Mouse (Mus musculus) CH12.LX (cell line): ENCODE data around the gene Btbd1. TPM values are rescaled to one million over a fixed set of nuclear protein-coding genes. Genes with fewer than 3 reads are reported as not detected.

Experiments
- DNase-seq: peaks from one replicate; pipeline ENCODE4 v3.0.0-alpha.2; 2013; ENCODE audit errors: extremely low read depth
- H3K27ac ChIP-seq: 2 replicates; pipeline ENCODE4 v1.5.1; 2012; ENCODE audit warnings: low read depth, mild to moderate bottlenecking, control low read depth, moderate library complexity; ENCODE audit not compliant: insufficient read depth
- H3K27me3 ChIP-seq: replicated peaks from 2 replicates; pipeline ENCODE3; 2012; ENCODE audit warnings: inconsistent platforms
- H3K36me3 ChIP-seq, 2 experiments: replicated peaks in 1 of 2; 2 replicates each; pipeline versions ENCODE3 to v1.6.1; 2012; ENCODE audit warnings: inconsistent platforms in 1 of 2, low read length in 1 of 2, mild to moderate bottlenecking in 1 of 2, mixed read lengths in 1 of 2, moderate library complexity in 1 of 2; ENCODE audit not compliant: control insufficient read depth in 1 of 2, insufficient read depth in 1 of 2
- H3K4me1 ChIP-seq, 2 experiments: 2 replicates each; pipeline ENCODE4 v1.6.1; 2012; ENCODE audit warnings: inconsistent platforms in 1 of 2, moderate library complexity in 1 of 2; ENCODE audit not compliant: insufficient read depth in 2 of 2, control insufficient read depth in 1 of 2
- H3K4me2 ChIP-seq: 2 replicates; pipeline ENCODE4 v1.6.1; 2012; ENCODE audit warnings: low read depth, mild to moderate bottlenecking, control low read depth; ENCODE audit not compliant: poor library complexity, insufficient read depth, severe bottlenecking
- H3K4me3 ChIP-seq, 3 experiments: fragments of 150-350 bp in 1 of 3; sonication (generic) in 1 of 3; replicated peaks in 1 of 3; 2 replicates each; pipeline versions ENCODE3 to v1.5.1; 2011 to 2012; ENCODE audit warnings: low read depth in 2 of 3, low read length in 2 of 3, mild to moderate bottlenecking in 2 of 3, moderate library complexity in 2 of 3, control low read depth in 1 of 3, improper control_type of control experiment in 1 of 3, inconsistent platforms in 1 of 3, mixed read lengths in 1 of 3; ENCODE audit not compliant: poor library complexity in 1 of 3
- H3K79me2 ChIP-seq: replicated peaks from 2 replicates; pipeline ENCODE4 v1.6.1; 2012; ENCODE audit warnings: mild to moderate bottlenecking, moderate library complexity; ENCODE audit not compliant: control insufficient read depth, poor library complexity, insufficient read depth, severe bottlenecking; ENCODE audit errors: extremely low read depth
- H3K9ac ChIP-seq: 2 replicates; pipeline ENCODE4 v1.6.1; 2012; ENCODE audit warnings: low read depth, mild to moderate bottlenecking, control low read depth, moderate library complexity; ENCODE audit not compliant: insufficient read depth
- H3K9me3 ChIP-seq: replicated peaks from 2 replicates; pipeline ENCODE3; 2012; ENCODE audit warnings: low read length, inconsistent platforms, mixed read lengths
- BHLHE40 ChIP-seq: IDR thresholded peaks from 2 replicates; pipeline ENCODE4 v1.6.1; 2011; ENCODE audit warnings: mild to moderate bottlenecking, low read depth, low read length, improper control_type of control experiment
- CHD2 ChIP-seq: IDR thresholded peaks from 2 replicates; pipeline ENCODE4 v1.6.1; 2011; ENCODE audit warnings: low read length, improper control_type of control experiment
- CTCF ChIP-seq, 2 experiments: IDR thresholded peaks in 1 of 2; conservative IDR thresholded peaks in 1 of 2; 2 replicates each; pipeline ENCODE4 v1.5.1; 2011 to 2012; ENCODE audit warnings: low read depth in 2 of 2, low read length in 2 of 2, improper control_type of control experiment in 1 of 2, inconsistent platforms in 1 of 2, mild to moderate bottlenecking in 1 of 2, moderate library complexity in 1 of 2
- E2F4 ChIP-seq: IDR thresholded peaks from 2 replicates; pipeline ENCODE4 v1.6.1; 2011; ENCODE audit warnings: low read depth, low read length, improper control_type of control experiment; ENCODE audit not compliant: insufficient replicate concordance
- ELF1 ChIP-seq: IDR thresholded peaks from 2 replicates; pipeline ENCODE4 v1.6.1; 2014; ENCODE audit warnings: low read depth, mild to moderate bottlenecking, inconsistent platforms, low read length, improper control_type of control experiment
- EP300 ChIP-seq: IDR thresholded peaks from 2 replicates; pipeline ENCODE4 v1.6.1; 2011; ENCODE audit warnings: low read length, improper control_type of control experiment
- ETS1 ChIP-seq: conservative IDR thresholded peaks from 2 replicates; pipeline ENCODE4 v1.6.1; 2012; ENCODE audit warnings: low read depth, mild to moderate bottlenecking, inconsistent platforms, low read length, improper control_type of control experiment, moderate library complexity
- HCFC1 ChIP-seq: IDR thresholded peaks from 2 replicates; pipeline ENCODE4 v1.6.1; 2012; ENCODE audit warnings: low read depth, mild to moderate bottlenecking, inconsistent platforms, low read length, improper control_type of control experiment
- IRF4 ChIP-seq: IDR thresholded peaks from 2 replicates; pipeline ENCODE4 v1.6.1; 2014; ENCODE audit warnings: low read depth, mild to moderate bottlenecking, inconsistent platforms, low read length, improper control_type of control experiment
- KAT2A ChIP-seq: IDR thresholded peaks from 2 replicates; pipeline ENCODE4 v1.6.1; 2012; ENCODE audit warnings: low read length, improper control_type of control experiment, inconsistent platforms; ENCODE audit not compliant: insufficient replicate concordance
- MAFK ChIP-seq: IDR thresholded peaks from 2 replicates; pipeline ENCODE4 v1.6.1; 2011; ENCODE audit warnings: low read length, improper control_type of control experiment; ENCODE audit not compliant: insufficient replicate concordance
- MAX ChIP-seq: IDR thresholded peaks from 2 replicates; pipeline ENCODE4 v1.6.1; 2011; ENCODE audit warnings: low read length, improper control_type of control experiment
- MEF2A ChIP-seq: IDR thresholded peaks from 2 replicates; pipeline ENCODE4 v1.6.1; 2014; ENCODE audit warnings: low read depth, mild to moderate bottlenecking, inconsistent platforms, low read length, improper control_type of control experiment, borderline replicate concordance
- NELFE ChIP-seq: IDR thresholded peaks from 2 replicates; pipeline ENCODE4 v1.6.1; 2011; ENCODE audit warnings: low read depth, low read length, improper control_type of control experiment
- NRF1 ChIP-seq: IDR thresholded peaks from 2 replicates; pipeline ENCODE4 v1.6.1; 2014; ENCODE audit warnings: low read depth, mild to moderate bottlenecking, inconsistent platforms, low read length, improper control_type of control experiment, moderate library complexity
- PAX5 ChIP-seq: IDR thresholded peaks from 2 replicates; pipeline ENCODE4 v1.6.1; 2012; ENCODE audit warnings: low read length, inconsistent platforms, mixed read lengths
- POLR2A ChIP-seq: IDR thresholded peaks from 2 replicates; pipeline ENCODE4 v1.6.1; 2011; ENCODE audit warnings: low read depth, mild to moderate bottlenecking, improper control_type of control experiment, low read length
- POLR2AphosphoS2 ChIP-seq: IDR thresholded peaks from 2 replicates; pipeline ENCODE4 v1.6.1; 2011; ENCODE audit warnings: low read depth, low read length, improper control_type of control experiment
- RAD21 ChIP-seq: IDR thresholded peaks from 2 replicates; pipeline ENCODE4 v1.6.1; 2011; ENCODE audit warnings: low read depth, mild to moderate bottlenecking, low read length, improper control_type of control experiment, moderate library complexity
- SMC3 ChIP-seq: IDR thresholded peaks from 2 replicates; pipeline ENCODE4 v1.6.1; 2011; ENCODE audit warnings: low read depth, low read length, improper control_type of control experiment
- TCF12 ChIP-seq: IDR thresholded peaks from 2 replicates; pipeline ENCODE4 v1.6.1; 2014; ENCODE audit warnings: low read depth, mild to moderate bottlenecking, inconsistent platforms, low read length, improper control_type of control experiment
- UBTF ChIP-seq: IDR thresholded peaks from 2 replicates; pipeline ENCODE4 v1.6.1; 2012; ENCODE audit warnings: low read depth, mild to moderate bottlenecking, inconsistent platforms, low read length, improper control_type of control experiment, moderate library complexity
- USF1 ChIP-seq: IDR thresholded peaks from 2 replicates; pipeline ENCODE4 v1.6.1; 2014; ENCODE audit warnings: low read depth, mild to moderate bottlenecking, inconsistent platforms, low read length, improper control_type of control experiment
- ZC3H11A ChIP-seq: IDR thresholded peaks from 2 replicates; pipeline ENCODE4 v1.6.1; 2012; ENCODE audit warnings: low read depth, mild to moderate bottlenecking, inconsistent platforms, low read length, improper control_type of control experiment
- ZKSCAN1 ChIP-seq: IDR thresholded peaks from 2 replicates; pipeline ENCODE4 v1.6.1; 2012; ENCODE audit warnings: low read depth, inconsistent platforms, low read length, improper control_type of control experiment, borderline replicate concordance
- ZNF384 ChIP-seq: IDR thresholded peaks from 2 replicates; pipeline ENCODE4 v1.6.1; 2012; ENCODE audit warnings: low read depth, low read length, improper control_type of control experiment, inconsistent platforms
- dilution Hi-C: fragments of 300-500 bp; cut with MboI; formaldehyde crosslinking; loops from 2 replicates; pipeline ENCODE4 v1.14.3; 2020; ENCODE audit warnings: low sequenced_read_pairs; ENCODE audit not compliant: extremely low pct_unique_long_range_greater_than_20kb, extremely low pct_ligation_motif_present
- in situ Hi-C: fragments of 300-500 bp; cut with MboI; formaldehyde crosslinking; loops from 3 replicates; pipeline ENCODE4 v1.14.3; 2019; ENCODE audit warnings: low sequenced_read_pairs, low pct_ligation_motif_present, low pct_unique_long_range_greater_than_20kb, mixed read lengths
- polyA plus RNA-seq: library from polyadenylated mRNA; unstranded; fragments of >175 nt; gene quantifications from 2 replicates; pipeline ENCODE4 v1.2.1, GENCODE M21; 2012; ENCODE audit warnings: low read depth; ENCODE audit not compliant: insufficient read length
- total RNA-seq, 2 experiments: library from RNA; depleted of rRNA; stranded (reverse); fragments of 300-350 nt in 1 of 2; fragments of >200 nt in 1 of 2; gene quantifications; 2 replicates each; pipeline ENCODE4 v1.2.3; 2012 to 2014

Gene Btbd1
- total and polyA plus RNA-seq, 3 experiments: 45.8 to 88.8 (median 67.1) TPM

GRCm38 (mm10) chr7:81744145-81744544 is 85.1 kb downstream of the Btbd1 start:
- dilution Hi-C loops: no loop called here

More at GRCm38 (mm10) chr7:81744145-81744544, 85.1 kb downstream of the Btbd1 start:
- no peak overlapping the region for H3K4me2 ChIP-seq
- no peak overlapping the region for H3K9ac ChIP-seq
- no peaks in the 10 kb centered on the region for H3K79me2 ChIP-seq
- TF ChIP-seq ZNF384 (no peak), RAD21 (peak; percentile 75), ZC3H11A (0 out of 2 replicates have a peak, but pooled peaks have one; percentile 11), UBTF (no peak), CHD2 (no peak), ZKSCAN1 (no peak), USF1 (no peak), CTCF (conservative IDR thresholded peaks at IDR 0.05 in 1 of 2, IDR thresholded peaks at IDR 0.05 in 1 of 2; ENCODE audit: low read depth in 2 of 2, low read length in 2 of 2) (peak in 1 of 2 experiments; percentile 71; a peak in 2 of 4 replicates), TCF12 (no peak), BHLHE40 (no peak), POLR2AphosphoS2 (no peak), ETS1 (no peak), PAX5 (no peak), HCFC1 (no peak), KAT2A (no peak), SMC3 (peak; percentile 69), EP300 (no peak), IRF4 (no peak), POLR2A (no peak), ELF1 (no peak), E2F4 (no peak), NRF1 (no peak), MEF2A (no peak), MAFK (no peak), MAX (no peak), NELFE (no peak)
- H3K27me3 ChIP-seq: no peaks in the 10 kb centered on the region
- H3K4me1 ChIP-seq: no peaks in the 10 kb centered on the region
- DNase-seq: peak; percentile 47
- H3K4me3 ChIP-seq: no peak overlapping the region
- H3K9me3 ChIP-seq: peaks cover 4% of the 10 kb centered on the region
- H3K36me3 ChIP-seq: no peaks in the 10 kb centered on the region
- no peak overlapping the region for H3K27ac ChIP-seq
- in situ Hi-C loops: no loop called here

Other genes with a start within 250 kb of the Btbd1 start
- 0.08 TPM in 1 of 2 replicates, not detected in the other for gene Homer2, start 121.9 kb downstream of the Btbd1 start, total RNA-seq (2012; rRNA removed)
- gene Homer2, start 121.9 kb downstream of the Btbd1 start, total RNA-seq (2014; rRNA removed): not detected in 2 replicates
- not detected in 2 replicates for gene Homer2, start 121.9 kb downstream of the Btbd1 start, polyA plus RNA-seq
- 30.8 and 36.4 TPM in 2 replicates for gene Ramac, start 66.5 kb downstream of the Btbd1 start, total RNA-seq (2012; rRNA removed)
- 133 and 134 TPM in 2 replicates for gene Ramac, start 66.5 kb downstream of the Btbd1 start, total RNA-seq (2014; rRNA removed)
- 48.1 and 56.8 TPM in 2 replicates for gene Ramac, start 66.5 kb downstream of the Btbd1 start, polyA plus RNA-seq
- gene 3110040N11Rik, start 40.0 kb downstream of the Btbd1 start, total RNA-seq (2012; rRNA removed): 52.5 and 53.2 TPM in 2 replicates
- gene 3110040N11Rik, start 40.0 kb downstream of the Btbd1 start, total RNA-seq (2014; rRNA removed): 73.7 and 91.7 TPM in 2 replicates
- gene 3110040N11Rik, start 40.0 kb downstream of the Btbd1 start, polyA plus RNA-seq: 58.6 and 70.4 TPM in 2 replicates
- gene Gm10160, start 26.4 kb upstream of the Btbd1 start, total RNA-seq (2012; rRNA removed): not detected in 2 replicates
- not detected in 2 replicates for gene Gm10160, start 26.4 kb upstream of the Btbd1 start, total RNA-seq (2014; rRNA removed)
- gene Gm10160, start 26.4 kb upstream of the Btbd1 start, polyA plus RNA-seq: not detected in 2 replicates
- gene Tm6sf1, start 29.6 kb upstream of the Btbd1 start, total RNA-seq (2012; rRNA removed): 0.59 and 0.93 TPM in 2 replicates
- gene Tm6sf1, start 29.6 kb upstream of the Btbd1 start, total RNA-seq (2014; rRNA removed): 0.28 and 0.54 TPM in 2 replicates
- gene Tm6sf1, start 29.6 kb upstream of the Btbd1 start, polyA plus RNA-seq: 0.57 and 0.68 TPM in 2 replicates
- 0.04 TPM in 2 replicates for gene Hdgfl3, start 105.0 kb upstream of the Btbd1 start, total RNA-seq (2012; rRNA removed)
- not detected in 2 replicates for gene Hdgfl3, start 105.0 kb upstream of the Btbd1 start, total RNA-seq (2014; rRNA removed)
- gene Hdgfl3, start 105.0 kb upstream of the Btbd1 start, polyA plus RNA-seq: not detected in 2 replicates
- gene Bnc1, start 162.9 kb upstream of the Btbd1 start, total RNA-seq (2012; rRNA removed): not detected in 2 replicates
- not detected in 2 replicates for gene Bnc1, start 162.9 kb upstream of the Btbd1 start, total RNA-seq (2014; rRNA removed)
- gene Bnc1, start 162.9 kb upstream of the Btbd1 start, polyA plus RNA-seq: not detected in 2 replicates